Mouse (Mus musculus): ENCODE results near the gene Sertad1.

The Sertad1 gene

GRCm38 (mm10) chr7:27506765-27507370, 20.2 kb downstream of the Sertad1 start:
- DNase-seq = no peak

GRCm38 (mm10) chr7:27507711-27508647, 21.3 kb downstream of the Sertad1 start:
- peak; percentile 98 for DNase-seq

- peak; percentile 62 for DNase-seq
Measured at GRCm38 (mm10) chr7:27508648-27509005, 21.9 kb downstream of the Sertad1 start.

GRCm38 (mm10) chr7:27510809-27511208, 24.1 kb downstream of the Sertad1 start:
- no peak for DNase-seq

GRCm38 (mm10) chr7:27514961-27515360, 28.3 kb downstream of the Sertad1 start:
- DNase-seq = no peak

- no peak for DNase-seq
Measured at GRCm38 (mm10) chr7:27518314-27518713, 31.6 kb downstream of the Sertad1 start.

GRCm38 (mm10) chr7:27520104-27520503, 33.4 kb downstream of the Sertad1 start:
- DNase-seq = no peak

GRCm38 (mm10) chr7:27520599-27520998, 33.9 kb downstream of the Sertad1 start:
- DNase-seq = no peak

GRCm38 (mm10) chr7:27522967-27523366, 36.3 kb downstream of the Sertad1 start, which contains the start of gene Hipk4:
Gene Hipk4 (plus strand): TSS chr7:27523267.
- no peak for DNase-seq

- no peak for DNase-seq
Measured at GRCm38 (mm10) chr7:27523805-27524204, 37.1 kb downstream of the Sertad1 start.

- DNase-seq = peak; percentile 56
Measured at GRCm38 (mm10) chr7:27526039-27526827, 39.5 kb downstream of the Sertad1 start.

- DNase-seq = no peak
Measured at GRCm38 (mm10) chr7:27529070-27529469, 42.4 kb downstream of the Sertad1 start.

- no peak for DNase-seq
Measured at GRCm38 (mm10) chr7:27530937-27531336, 44.2 kb downstream of the Sertad1 start.

GRCm38 (mm10) chr7:27531707-27532106, 45.0 kb downstream of the Sertad1 start:
- DNase-seq = no peak

- no peak for DNase-seq
Measured at GRCm38 (mm10) chr7:27532480-27533050, 45.9 kb downstream of the Sertad1 start.

- no peak for DNase-seq
Measured at GRCm38 (mm10) chr7:27535386-27535785, 48.7 kb downstream of the Sertad1 start.

GRCm38 (mm10) chr7:27536618-27537017, 49.9 kb downstream of the Sertad1 start:
- DNase-seq = no peak

- no peak for DNase-seq
Measured at GRCm38 (mm10) chr7:27537998-27538397, 51.3 kb downstream of the Sertad1 start.

- DNase-seq = no peak
Measured at GRCm38 (mm10) chr7:27538797-27539196, 52.1 kb downstream of the Sertad1 start.
